Mouse (Mus musculus) frontal cortex, postnatal 36 days (tissue): Measurements from ENCODE around the gene Fads1.

Experiments used
- DNase-seq, 2 experiments: peaks; one replicate each; pipeline ENCODE4 v3.0.0; 2022; ENCODE audit warnings: low spot score in 2 of 2

Fads1 gene

DNA sequence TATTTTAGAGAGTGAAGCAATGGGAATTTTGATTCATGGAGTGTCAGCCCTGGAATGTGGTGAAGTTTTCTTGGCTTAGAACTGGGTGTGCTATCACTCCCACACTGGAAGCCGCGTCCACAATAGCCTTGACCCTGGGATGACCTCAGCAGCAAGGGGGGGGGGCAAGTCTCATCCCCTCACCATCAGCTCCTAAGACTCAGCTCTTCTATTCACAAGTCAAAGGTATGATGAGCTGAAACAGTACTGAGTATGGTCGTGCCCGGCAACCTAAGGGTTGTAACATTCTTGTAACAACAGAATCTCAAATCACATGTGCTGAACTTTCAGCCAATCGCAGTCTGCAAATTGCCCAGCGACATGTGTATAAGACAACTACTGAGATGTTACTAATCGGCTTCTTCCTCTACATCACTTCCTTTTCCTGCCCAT is 5.7 kb upstream of the Fads1 start:
- no peak for DNase-seq

DNA sequence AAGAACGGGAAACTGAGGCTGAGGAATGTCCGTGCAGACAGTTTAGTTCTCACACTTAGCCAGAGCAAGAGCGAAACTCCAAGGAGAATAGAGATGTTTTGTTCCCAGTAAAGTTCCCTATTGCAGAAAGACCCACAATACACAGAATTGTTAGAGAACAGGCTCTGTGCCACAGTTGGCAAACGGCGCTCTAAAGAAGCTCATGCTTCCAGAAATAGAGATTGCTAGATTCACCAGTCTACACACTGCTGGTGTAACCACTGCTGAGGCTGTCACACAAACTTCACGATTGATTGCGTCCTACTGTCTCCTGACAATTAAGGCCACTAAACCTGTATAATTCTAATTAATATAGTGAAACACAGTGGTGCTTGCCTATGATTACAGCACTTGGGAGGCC is 1.5 kb upstream of the Fads1 start:
- DNase-seq = peak in 1 of 2 experiments; percentile 62

DNA sequence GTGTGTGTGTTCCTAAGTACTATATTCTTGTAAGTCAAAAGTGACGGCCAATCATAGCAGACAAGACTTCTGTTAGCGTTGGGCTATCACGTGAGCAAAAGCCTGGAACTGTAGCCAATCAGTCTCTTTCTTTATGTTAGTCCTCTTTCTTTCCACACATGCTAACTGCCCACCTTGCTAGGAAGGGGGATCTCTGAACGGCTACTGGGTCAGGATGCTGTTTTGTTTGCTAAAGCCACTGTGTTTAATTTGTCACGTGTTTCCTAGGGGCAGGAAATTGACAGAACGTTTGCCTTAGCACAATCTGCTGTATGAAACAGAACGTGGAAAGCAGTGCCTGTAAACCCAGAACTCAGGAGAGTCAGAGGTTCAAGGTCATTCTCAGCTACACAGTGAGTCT is 546 bp upstream of the Fads1 start:
- no peak for DNase-seq

- peak; percentile 81 to 83 for DNase-seq
Measured at GRCm38 (mm10) chr19:10183299-10183983, 753 bp downstream of the Fads1 start.

DNA sequence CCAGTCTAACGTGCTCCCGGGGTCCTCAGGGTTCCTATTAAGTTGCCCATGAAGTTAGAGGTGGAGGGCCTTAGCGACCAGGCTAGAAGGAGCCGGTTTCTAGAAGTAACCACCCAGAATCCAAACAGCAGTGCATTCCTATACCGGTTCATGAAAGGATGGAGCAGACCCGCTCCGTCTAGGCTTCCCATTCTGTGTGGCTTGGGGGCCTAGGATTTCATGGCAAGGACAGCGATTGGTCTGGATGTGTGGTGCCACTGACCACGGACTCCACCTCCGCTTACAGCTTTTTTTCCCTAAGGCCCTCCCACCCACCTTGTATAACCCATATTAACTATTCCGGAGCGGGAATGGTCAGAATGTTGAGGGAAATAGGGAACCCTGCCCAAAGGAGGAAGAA is 1.4 kb downstream of the Fads1 start:
- peak in 1 of 2 experiments; percentile 46 for DNase-seq

GRCm38 (mm10) chr19:10185876-10186275 is 3.2 kb downstream of the Fads1 start:
- DNase-seq = no peak

GRCm38 (mm10) chr19:10186569-10186968 is 3.9 kb downstream of the Fads1 start:
- no peak for DNase-seq

GRCm38 (mm10) chr19:10188281-10188811 is 5.7 kb downstream of the Fads1 start:
- peak; percentile 59 to 75 for DNase-seq

DNA sequence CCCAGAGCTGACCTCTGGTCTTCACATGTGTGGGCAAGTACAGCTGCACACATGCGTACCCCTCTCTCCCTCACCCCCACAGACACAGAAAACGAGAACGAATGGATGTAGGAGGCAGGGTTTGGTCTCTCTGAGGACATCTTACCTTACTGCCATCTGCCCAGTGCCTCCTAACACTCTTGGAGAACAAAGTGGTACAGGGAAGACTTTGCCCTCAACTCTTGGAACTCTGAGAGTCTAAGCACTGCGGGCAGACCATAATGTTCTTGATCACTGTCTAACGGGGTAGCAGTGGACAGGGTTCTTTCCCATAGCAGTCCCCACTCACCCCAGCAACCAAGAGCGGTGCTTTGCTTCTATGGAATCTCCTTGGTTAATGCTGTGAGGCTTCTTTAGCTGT is 6.3 kb downstream of the Fads1 start:
- no peak for DNase-seq

DNA sequence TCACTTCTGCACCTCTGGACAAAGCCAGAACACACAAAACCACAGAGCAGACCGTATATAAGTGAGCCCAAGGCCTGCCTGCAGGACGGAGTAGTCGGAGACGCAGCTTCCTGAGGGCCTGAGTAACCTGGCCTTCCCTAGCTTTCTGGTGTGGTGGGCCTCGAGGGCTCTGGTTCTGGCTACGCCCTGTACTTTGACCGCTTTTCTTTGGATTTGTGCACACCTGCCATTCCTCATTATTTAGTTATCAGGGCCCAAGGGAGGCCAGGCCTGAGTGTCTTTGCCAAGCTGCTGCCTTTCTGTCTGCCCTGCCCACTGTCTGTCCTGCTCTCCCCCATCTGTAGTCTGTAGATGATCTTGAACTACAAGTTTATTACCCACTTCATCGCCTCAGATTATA is 7.3 kb downstream of the Fads1 start:
- DNase-seq = no peak

DNA sequence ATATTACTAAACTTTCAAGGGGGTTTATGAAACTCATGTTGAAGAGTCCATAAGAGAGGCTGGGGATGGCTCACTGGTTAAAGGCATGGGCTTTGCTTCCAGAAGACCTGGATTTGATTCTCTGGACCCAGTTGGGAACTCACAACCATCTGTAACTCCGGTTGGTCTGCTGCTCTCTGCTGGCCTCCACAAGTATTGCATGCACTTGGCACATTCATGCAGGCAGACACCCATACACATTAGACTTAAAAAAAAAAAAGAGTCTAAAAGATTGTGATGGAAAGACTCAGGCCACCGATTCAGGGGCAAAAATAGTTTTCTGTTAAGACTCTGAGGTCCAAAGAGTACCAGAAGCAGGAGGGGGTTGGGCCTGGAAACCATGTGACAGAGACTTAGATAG is 8.1 kb downstream of the Fads1 start:
- DNase-seq = peak; percentile 61 to 84

DNA sequence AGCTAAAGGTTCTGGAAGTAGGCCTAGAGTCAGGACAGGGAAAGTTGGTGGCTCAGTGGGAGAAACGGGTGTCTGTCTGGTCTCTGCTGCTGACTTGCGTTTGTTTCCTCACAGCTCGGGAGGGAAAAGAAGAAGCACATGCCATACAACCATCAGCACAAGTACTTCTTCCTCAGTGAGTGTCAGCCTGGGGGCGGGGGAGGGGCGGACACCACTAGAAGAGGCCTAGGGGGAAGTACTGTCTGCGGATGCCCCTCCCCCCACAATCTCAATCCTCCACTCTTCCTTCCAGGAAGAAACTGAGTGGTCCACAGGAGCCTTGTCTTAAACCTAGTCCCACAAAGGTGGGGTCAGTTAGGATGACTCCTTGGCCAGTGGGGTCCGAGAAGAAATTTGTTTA is 8.6 kb downstream of the Fads1 start:
- no peak for DNase-seq

DNA sequence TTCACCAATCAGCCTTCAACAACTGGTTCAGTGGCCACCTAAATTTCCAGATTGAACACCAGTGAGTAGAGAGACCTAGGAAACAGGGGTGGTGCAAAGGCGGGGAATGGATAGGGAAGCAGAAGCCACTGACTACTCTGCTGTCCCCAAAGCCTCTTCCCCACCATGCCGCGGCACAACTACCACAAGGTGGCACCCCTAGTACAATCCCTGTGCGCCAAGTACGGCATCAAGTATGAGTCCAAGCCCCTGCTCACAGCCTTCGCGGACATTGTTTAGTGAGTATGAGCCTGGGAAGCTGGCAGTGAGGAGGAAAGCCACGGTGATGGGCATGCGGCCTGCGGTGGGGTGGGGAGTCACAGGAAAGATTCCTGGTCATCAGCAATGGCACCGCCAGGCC is 11.6 kb downstream of the Fads1 start:
- DNase-seq = no peak

DNA sequence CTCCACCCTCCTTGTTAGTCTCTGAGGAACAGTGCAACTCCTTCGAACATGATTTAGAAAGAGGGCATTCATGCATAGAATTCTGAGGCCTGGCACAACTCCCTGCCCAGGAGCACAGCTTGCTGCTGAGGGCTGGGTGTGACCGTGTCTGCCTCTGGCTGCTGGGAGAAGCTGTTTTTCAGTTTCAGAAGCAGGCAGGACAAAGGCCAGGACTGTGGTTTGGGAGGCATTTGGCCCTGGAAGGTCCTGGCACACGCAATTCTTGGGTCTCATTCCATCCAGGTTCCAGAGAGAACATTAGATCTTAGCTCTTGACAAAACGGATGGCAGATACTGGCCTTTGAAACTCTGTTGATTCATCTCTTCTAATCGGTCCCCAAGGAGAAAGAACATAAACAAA is 12.6 kb downstream of the Fads1 start:
- DNase-seq = no peak

DNA sequence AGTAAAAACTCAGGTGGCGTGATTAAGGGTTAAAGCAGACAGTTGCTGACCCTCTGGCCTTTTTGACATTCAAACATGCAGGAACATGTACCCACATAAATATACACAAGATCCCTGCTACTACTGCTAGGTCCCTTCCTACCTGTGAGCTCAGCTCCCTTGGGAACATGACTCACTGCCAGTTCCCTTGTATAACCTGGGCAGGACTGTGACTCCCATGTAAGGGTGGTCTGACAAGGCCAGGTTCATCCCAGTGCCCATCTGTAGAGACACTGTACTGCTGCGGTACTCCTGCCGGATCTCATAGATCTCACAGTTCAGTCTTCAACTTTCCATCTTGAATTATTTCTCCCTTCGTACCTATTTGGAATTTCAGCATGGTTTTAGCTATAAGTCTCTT is 14.4 kb downstream of the Fads1 start:
- no peak for DNase-seq

- DNase-seq = no peak
Measured at GRCm38 (mm10) chr19:10198286-10198685, 15.6 kb downstream of the Fads1 start.

- DNase-seq = peak; percentile 67 to 84
Measured at GRCm38 (mm10) chr19:10198723-10199122, 16.0 kb downstream of the Fads1 start.

DNA sequence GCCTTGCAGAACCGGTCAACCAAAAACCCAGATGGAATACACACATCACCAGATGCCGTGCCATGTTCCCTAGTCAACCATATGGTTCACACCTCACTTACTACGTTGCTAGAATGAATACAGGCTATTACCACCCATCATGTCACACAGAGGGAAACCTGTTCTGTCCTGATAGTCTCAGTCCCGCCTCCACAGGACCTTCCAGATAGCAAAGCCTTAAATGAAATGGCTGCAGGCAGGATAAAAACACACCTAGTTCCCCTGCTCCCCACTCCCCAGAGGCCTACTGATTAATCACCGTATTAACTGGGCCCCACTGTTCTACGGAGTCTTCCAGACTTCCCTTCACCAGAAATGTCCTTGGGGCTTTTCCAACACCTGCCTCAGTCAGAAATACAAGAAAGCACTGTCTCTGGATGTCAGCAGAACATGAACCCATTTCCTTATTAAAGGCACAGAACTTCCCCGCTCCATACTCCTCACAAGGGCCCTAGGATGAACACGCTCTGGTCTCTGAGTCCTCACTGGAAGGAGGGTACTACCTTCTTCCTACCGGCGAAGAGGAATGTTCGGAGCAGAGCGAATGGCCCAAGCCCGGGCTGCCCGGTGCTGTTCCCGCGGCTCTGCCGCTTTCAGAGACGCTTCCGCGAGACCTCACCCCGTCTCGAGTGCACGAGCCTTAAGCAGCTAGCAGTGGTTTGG is 20.6 kb downstream of the Fads1 start:
- no peak for DNase-seq

- DNase-seq = peak; percentile 91 to 95
Measured at GRCm38 (mm10) chr19:10203848-10204615, 21.3 kb downstream of the Fads1 start, which contains the start of the genes Tmem258 and Fen1. TSS of gene Tmem258 (plus strand) at chr19:10204014. TSS of gene Fen1 (minus strand) at chr19:10204169.

DNA sequence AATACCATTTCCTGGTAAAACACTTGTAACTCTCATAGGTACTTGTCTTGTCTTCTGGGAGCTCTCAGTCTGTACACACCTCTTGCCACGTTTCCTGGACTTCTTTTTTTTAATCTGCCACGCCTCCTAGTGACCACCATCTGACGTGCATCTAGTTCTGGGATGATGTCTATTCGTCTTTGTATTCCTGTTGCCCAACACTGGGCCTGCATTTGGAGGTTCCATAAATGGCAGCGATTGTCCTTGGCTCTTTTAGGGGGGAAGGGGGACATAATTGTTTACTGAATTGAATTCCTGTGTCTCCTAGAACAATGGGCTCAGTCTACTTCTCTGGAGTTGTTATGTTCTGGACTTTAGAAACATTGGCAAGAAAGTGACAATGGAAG is 21.9 kb downstream of the Fads1 start:
- peak in 1 of 2 experiments; percentile 56 for DNase-seq

- DNase-seq = no peak
Measured at GRCm38 (mm10) chr19:10205051-10205450, 22.4 kb downstream of the Fads1 start.

DNA sequence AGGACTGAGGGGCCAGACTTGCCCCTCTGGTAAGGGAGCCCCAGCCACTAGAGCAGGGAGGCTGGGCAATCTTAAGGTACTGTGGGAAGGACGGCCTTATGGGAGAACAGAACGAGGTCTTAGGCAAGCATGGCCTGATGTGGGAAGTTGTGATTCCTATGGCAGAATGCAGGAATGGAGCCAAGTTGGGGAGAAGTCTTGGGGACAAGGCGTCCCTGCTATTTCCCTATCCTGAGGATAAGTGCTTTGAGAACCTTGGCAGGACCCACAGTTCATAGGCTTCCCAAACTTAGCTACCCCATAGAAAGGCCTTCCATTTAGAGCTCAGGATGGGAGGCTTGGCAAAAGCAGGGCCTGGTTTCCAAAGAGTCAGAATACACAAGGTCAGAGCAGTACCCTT is 26.2 kb downstream of the Fads1 start:
- no peak for DNase-seq
